Mouse (Mus musculus): Measurements from ENCODE around the gene Vps37b. TPM values are rescaled to one million over a fixed set of nuclear protein-coding genes. Genes with fewer than 3 reads are reported as not detected.

The Vps37b gene
- polyA plus RNA-seq, 1 experiment from 2014 or later, result 42.5 TPM

DNA sequence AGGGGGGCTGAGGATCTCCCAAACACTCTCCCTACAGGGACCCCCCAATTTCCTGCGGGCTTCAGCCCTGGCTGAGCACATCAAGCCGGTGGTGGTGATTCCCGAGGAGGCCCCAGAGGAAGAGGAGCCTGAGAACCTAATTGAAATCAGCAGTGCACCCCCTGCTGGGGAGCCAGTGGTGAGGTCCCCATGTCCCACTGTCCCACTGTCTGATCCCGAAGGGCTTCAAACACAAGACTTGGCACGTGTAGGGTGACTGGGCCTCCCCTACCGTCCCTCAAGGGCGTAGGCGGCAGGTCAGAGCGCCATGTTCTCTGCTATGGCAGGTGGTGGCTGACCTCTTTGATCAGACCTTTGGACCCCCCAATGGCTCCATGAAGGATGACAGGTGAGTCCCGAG, 35.9 kb downstream of the Vps37b start:
- H3K27ac ChIP-seq, result no peak overlapping the region

DNA sequence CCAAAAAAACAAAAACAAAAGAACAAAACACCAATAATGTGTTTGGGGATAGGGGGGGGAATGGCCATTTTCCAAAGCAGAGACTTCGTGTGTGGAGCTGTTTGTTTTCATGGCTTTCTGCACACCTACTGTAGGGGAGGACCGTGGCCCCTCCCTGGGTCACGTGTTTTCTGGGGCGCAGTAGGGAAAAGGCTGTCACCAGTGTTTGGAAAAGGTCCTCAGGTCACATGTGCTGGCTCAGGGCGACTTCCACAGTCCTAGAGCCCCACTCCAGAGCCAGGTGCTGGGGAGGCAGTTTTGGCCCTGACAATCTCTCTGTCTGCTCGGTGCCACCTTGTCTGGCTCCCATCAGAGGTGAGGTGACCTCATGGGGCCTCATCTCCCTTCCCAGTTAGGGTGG, 36.7 kb downstream of the Vps37b start:
- no peak overlapping the region for H3K4me3 ChIP-seq
- no peak for ATAC-seq (ENCODE audit: insufficient number of reproducible peaks, insufficient read depth, low FRiP score, low TSS enrichment)
- H3K9ac ChIP-seq, result no peak overlapping the region
- no peaks in the 10 kb centered on the region for H3K9me3 ChIP-seq
- no peaks in the 10 kb centered on the region for H3K36me3 ChIP-seq
- H3K27ac ChIP-seq, result no peak overlapping the region
- H3K4me2 ChIP-seq (replicated peaks), result no peak overlapping the region
- H3K27me3 ChIP-seq, result no peaks in the 10 kb centered on the region
- WGBS, result 72% methylated on average over 6 of the region's 6 CpGs
- H3K4me1 ChIP-seq, result peaks cover 2% of the 10 kb centered on the region; the same call in 1 of the 2 replicates

More for the DNA sequence above, 35.9 kb downstream of the Vps37b start:
- 82% methylated on average over 10 of the region's 10 CpGs for WGBS
- ATAC-seq (ENCODE audit: insufficient number of reproducible peaks, insufficient read depth, low FRiP score, low TSS enrichment), result no peak
- Histone ChIP-seq H3K9me3 (no peaks in the 10 kb centered on the region), H3K4me3 (no peak overlapping the region), H3K36me3 (no peaks in the 10 kb centered on the region), H3K27me3 (no peaks in the 10 kb centered on the region), H3K9ac (no peak overlapping the region), H3K4me1 (peaks cover 2% of the 10 kb centered on the region; the same call in 1 of the 2 replicates), H3K4me2 (replicated peaks) (no peak overlapping the region)

DNA sequence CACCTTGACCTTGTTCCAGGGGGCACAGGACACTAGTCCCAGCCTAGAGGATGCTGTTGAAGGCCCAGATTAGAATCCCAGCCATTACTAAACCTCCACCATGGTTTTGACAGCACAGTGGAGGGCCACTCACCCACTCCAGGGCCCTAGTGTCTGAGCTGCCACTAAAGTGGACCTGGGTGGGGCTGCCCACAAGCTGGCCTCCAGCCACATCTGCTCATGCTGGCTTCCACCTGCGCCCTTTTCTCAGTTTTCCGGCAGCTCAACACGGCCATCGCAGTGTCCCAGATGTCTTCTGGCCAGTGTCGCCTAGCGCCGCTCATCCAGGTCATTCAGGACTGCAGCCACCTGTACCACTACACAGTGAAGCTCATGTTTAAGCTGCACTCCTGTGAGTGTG, 37.6 kb downstream of the Vps37b start:
- Histone ChIP-seq H3K27me3 (no peaks in the 10 kb centered on the region), H3K4me3 (no peak overlapping the region), H3K36me3 (0 out of 2 replicates have a peak, but pooled peaks cover 3% of the 10 kb centered on the region), H3K9ac (no peak overlapping the region), H3K4me2 (replicated peaks) (no peak overlapping the region), H3K4me1 (peaks cover 2% of the 10 kb centered on the region; the same call in 1 of the 2 replicates), H3K9me3 (no peaks in the 10 kb centered on the region), H3K27ac (no peak overlapping the region)
- no peak for ATAC-seq (ENCODE audit: insufficient number of reproducible peaks, insufficient read depth, low FRiP score, low TSS enrichment)
- 88% methylated on average over 7 of the region's 7 CpGs for WGBS

DNA sequence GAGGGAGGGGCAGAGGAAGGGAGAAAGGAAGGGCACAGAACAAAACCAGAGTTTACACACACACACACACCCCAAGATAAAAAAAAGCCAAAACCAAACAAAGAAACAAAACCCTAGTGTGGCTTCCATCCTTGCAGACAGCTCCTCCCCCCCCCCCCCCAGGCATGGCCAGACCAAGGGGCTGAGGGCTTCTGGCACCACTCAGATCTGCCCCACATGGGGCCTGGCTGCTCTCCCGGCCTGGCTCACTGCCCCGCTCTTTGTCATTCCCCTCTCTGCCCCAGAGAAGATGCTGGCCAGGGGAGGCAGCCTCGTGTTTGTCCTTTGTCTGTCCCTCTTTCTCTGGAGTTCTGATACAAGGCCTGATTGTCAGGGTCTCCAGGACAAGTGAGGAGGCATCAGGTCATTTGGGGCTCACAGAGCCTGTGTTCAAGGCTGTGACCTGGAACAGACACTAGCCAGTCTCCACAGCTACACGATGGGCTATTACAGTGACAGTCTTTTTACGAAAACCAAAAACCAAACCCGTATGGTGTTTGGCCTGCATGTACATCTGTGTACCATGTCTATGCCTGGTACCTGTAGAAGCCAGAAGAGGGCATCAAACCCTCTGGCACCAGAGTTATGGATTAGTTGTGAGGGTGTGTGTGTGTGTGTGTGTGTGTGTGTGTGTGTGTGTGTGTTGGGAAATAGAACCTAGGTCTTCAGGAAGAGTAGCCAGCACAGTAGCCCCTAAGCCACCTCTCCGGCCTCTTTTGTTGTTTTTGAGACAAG, 38.6 kb downstream of the Vps37b start:
- ATAC-seq (ENCODE audit: insufficient number of reproducible peaks, insufficient read depth, low FRiP score, low TSS enrichment), result no peak
- Histone ChIP-seq H3K4me1 (peaks cover 2% of the 10 kb centered on the region; the same call in 1 of the 2 replicates), H3K27me3 (no peaks in the 10 kb centered on the region), H3K36me3 (0 out of 2 replicates have a peak, but pooled peaks cover 3% of the 10 kb centered on the region), H3K4me2 (replicated peaks) (no peak overlapping the region), H3K9me3 (no peaks in the 10 kb centered on the region), H3K4me3 (no peak overlapping the region), H3K27ac (no peak overlapping the region), H3K9ac (no peak overlapping the region)
- 58% methylated on average over 7 of the region's 7 CpGs for WGBS

DNA sequence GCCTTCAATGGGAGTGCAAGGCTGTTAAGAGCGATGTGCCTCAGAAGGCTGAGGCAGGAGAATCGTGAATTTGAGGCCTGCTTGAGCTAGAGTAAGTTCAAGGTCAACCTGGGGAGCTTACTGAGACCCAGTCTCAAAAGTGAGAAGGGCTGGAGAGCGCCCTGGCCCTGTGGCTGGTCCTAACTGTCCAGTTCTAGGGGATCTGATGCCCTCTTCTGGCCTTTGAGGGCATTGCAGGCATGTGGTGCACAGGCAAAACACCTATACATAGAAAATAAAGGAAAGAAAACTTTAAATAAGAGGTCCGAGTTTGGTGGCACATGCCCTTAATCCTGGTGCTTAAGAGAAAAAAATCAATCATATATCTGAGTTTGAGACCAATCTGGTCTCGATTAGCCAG, 39.3 kb downstream of the Vps37b start:
- H3K4me2 ChIP-seq (replicated peaks), result no peak overlapping the region
- no peaks in the 10 kb centered on the region for H3K27me3 ChIP-seq
- H3K36me3 ChIP-seq, result 0 out of 2 replicates have a peak, but pooled peaks cover 3% of the 10 kb centered on the region
- WGBS, result 21% methylated on average over 5 of the region's 5 CpGs
- no peak for ATAC-seq (ENCODE audit: insufficient number of reproducible peaks, insufficient read depth, low FRiP score, low TSS enrichment)
- H3K4me3 ChIP-seq, result no peak overlapping the region
- H3K9ac ChIP-seq, result no peak overlapping the region
- no peak overlapping the region for H3K27ac ChIP-seq
- peaks cover 2% of the 10 kb centered on the region; the same call in 1 of the 2 replicates for H3K4me1 ChIP-seq
- no peaks in the 10 kb centered on the region for H3K9me3 ChIP-seq

DNA sequence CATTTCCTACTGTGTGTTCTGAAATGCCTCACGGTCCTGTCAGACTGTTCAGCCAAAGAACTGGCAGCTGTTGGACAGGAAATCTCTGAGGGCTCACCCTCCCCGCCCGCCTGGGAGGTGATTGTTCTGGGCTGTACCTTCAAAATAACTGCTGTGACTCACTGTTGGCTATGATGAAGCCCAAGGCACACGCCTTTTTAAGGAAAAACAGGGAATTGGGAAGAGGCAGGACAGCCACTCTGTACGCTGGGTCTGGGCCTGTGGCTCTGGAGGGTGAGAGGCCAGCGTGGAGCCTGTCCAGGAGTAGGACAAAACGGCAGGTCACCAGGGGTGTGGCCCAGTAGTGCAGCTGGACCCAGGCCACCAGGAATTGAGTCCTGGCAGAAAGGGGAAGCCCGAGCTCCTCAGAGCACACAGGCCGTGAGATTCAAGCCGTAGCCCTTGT, 39.9 kb downstream of the Vps37b start:
- no peak overlapping the region for H3K4me2 ChIP-seq (replicated peaks)
- no peaks in the 10 kb centered on the region for H3K27me3 ChIP-seq
- no peak overlapping the region for H3K9ac ChIP-seq
- WGBS, result 75% methylated on average over 10 of the region's 10 CpGs
- H3K27ac ChIP-seq, result no peak overlapping the region
- no peak overlapping the region for H3K4me3 ChIP-seq
- 0 out of 2 replicates have a peak, but pooled peaks cover 3% of the 10 kb centered on the region for H3K36me3 ChIP-seq
- no peaks in the 10 kb centered on the region for H3K9me3 ChIP-seq
- peaks cover 7% of the 10 kb centered on the region; the same call in 1 of the 2 replicates for H3K4me1 ChIP-seq
- ATAC-seq (ENCODE audit: insufficient number of reproducible peaks, insufficient read depth, low FRiP score, low TSS enrichment), result no peak

DNA sequence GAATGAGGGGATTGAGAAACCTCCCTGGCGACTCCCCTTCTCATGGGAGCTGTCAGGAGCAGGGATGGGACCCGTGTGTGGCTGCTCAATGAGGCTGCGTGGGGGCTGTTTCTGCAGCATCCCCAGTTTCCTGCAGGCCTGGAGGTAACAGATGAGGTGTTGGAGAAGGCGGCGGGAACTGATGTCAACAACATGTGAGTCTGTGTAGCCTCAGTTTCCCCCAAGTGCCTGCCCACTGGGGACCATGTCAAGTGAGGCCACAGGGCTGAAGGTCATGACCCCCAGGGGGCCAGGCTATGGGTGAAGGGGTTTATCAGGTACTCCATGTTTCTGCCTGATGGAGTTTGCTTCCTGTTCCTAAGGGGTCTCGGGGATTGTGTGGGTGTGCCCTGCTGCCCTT, 40.7 kb downstream of the Vps37b start:
- 0 out of 2 replicates have a peak, but pooled peaks cover 3% of the 10 kb centered on the region for H3K36me3 ChIP-seq
- H3K4me1 ChIP-seq, result peaks cover 15% of the 10 kb centered on the region; the same call in 1 of the 2 replicates
- WGBS, result 82% methylated on average over 6 of the region's 6 CpGs
- H3K9me3 ChIP-seq, result no peaks in the 10 kb centered on the region
- H3K4me2 ChIP-seq (replicated peaks), result no peak overlapping the region
- no peak for ATAC-seq (ENCODE audit: insufficient number of reproducible peaks, insufficient read depth, low FRiP score, low TSS enrichment)
- no peak overlapping the region for H3K27ac ChIP-seq
- H3K4me3 ChIP-seq, result no peak overlapping the region
- no peak overlapping the region for H3K9ac ChIP-seq
- no peaks in the 10 kb centered on the region for H3K27me3 ChIP-seq

DNA sequence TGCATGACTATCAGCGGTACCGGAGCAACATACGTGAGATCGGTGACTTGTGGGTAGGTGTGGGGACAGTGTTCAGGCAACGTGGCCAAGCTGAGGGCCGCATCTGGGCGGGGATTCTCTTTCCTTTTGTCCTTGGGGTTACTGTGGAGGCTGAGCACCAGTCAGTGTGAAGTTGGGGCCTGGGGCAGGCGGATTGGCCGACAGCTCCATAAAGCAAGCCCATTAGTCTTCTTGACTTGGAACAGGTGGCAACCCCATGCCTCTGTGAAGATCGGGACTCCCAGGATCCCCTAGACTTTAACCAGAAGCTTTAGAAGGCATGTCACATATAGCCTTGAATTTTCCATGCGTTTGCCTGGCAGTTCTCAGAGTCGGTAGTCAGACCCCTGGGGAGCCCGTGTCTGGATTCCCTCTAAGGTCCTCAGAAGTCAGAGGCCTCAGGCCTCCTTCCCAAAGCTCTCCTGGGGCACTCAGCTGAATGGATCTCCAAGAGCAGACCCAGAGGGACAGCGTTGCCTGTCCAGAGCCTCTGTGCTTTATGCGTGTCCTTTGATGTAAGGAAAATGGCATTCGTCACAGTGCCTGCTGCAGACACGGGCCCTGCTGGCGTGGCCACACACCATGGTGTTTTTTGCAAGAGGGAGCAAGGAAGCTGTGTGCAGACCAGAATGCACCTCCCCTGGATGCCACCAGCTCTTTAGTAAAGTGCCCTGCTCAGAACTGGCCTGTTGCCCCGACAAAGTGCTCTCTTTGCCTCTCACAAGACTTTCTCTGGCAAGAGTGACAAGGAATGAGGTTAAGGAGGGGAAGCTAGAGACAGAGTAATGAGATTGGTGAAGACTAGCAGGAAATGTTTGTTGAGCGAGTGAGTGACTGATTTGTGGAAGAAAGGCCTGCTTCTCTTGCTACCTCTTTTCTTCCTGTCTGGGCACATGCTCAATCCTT, 41.9 kb downstream of the Vps37b start:
- ATAC-seq (ENCODE audit: insufficient number of reproducible peaks, insufficient read depth, low FRiP score, low TSS enrichment), result no peak
- peaks cover 13% of the 10 kb centered on the region; the same call in 1 of the 2 replicates for H3K4me1 ChIP-seq
- no peaks in the 10 kb centered on the region for H3K9me3 ChIP-seq
- H3K27ac ChIP-seq, result no peak overlapping the region
- WGBS, result 72% methylated on average over 20 of the region's 20 CpGs
- 0 out of 2 replicates have a peak, but pooled peaks cover 3% of the 10 kb centered on the region for H3K27me3 ChIP-seq
- no peak overlapping the region for H3K4me2 ChIP-seq (replicated peaks)
- H3K9ac ChIP-seq, result no peak overlapping the region
- no peak overlapping the region for H3K4me3 ChIP-seq
- 0 out of 2 replicates have a peak, but pooled peaks cover 3% of the 10 kb centered on the region for H3K36me3 ChIP-seq

DNA sequence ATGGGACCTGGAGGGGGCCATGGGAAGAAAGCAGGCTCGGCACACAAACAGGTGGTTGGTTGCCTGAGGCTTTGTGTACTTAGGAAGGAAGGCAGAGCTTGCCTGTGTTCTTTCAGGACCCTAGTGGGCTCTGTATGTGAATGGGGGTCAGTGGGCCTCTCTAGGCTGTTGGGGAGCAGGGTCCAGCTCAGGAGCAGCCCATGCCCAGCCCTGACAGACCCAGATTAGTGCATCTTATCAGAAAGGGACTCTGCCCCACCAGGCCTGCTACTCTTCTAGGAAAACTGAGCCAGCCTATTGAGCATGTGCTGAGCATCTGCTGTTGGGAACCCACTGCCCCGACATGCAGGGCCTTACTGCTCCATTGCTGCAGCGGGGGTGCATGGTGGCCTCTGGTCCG, 44.6 kb downstream of the Vps37b start:
- Histone ChIP-seq H3K4me3 (no peak overlapping the region), H3K36me3 (0 out of 2 replicates have a peak, but pooled peaks cover 3% of the 10 kb centered on the region), H3K9ac (no peak overlapping the region), H3K4me1 (peaks cover 13% of the 10 kb centered on the region; the same call in 1 of the 2 replicates), H3K9me3 (no peaks in the 10 kb centered on the region), H3K27me3 (0 out of 2 replicates have a peak, but pooled peaks cover 3% of the 10 kb centered on the region), H3K27ac (no peak overlapping the region), H3K4me2 (replicated peaks) (no peak overlapping the region)
- ATAC-seq (ENCODE audit: insufficient number of reproducible peaks, insufficient read depth, low FRiP score, low TSS enrichment), result no peak
- WGBS, result 72% methylated on average over 4 of the region's 4 CpGs

DNA sequence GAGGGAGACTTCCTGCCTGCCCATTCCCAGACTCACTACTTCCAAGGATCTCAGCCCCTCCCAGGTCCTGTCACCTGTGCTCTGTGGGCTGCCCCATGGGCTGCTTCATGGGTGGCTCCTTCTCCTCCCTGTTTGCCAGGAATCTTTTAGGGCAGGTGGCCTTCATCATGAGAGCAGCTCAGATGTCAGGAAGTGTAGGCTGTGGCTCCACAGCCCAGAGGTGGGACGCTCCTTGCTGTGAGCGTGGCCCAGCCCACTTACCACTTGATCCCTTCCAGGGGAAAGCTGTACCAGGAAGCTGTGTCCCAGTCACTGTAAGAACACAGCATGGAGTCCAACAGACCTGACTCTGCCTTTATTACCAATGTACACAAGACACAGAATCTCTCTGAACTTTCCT, 45.1 kb downstream of the Vps37b start:
- Histone ChIP-seq H3K4me3 (no peak overlapping the region), H3K9me3 (no peaks in the 10 kb centered on the region), H3K27ac (no peak overlapping the region), H3K36me3 (0 out of 2 replicates have a peak, but pooled peaks cover 3% of the 10 kb centered on the region), H3K4me2 (replicated peaks) (no peak overlapping the region), H3K4me1 (peaks cover 13% of the 10 kb centered on the region; the same call in 1 of the 2 replicates), H3K9ac (no peak overlapping the region), H3K27me3 (0 out of 2 replicates have a peak, but pooled peaks cover 3% of the 10 kb centered on the region)
- WGBS, result 14% methylated on average over 2 of the region's 2 CpGs
- no peak for ATAC-seq (ENCODE audit: insufficient number of reproducible peaks, insufficient read depth, low FRiP score, low TSS enrichment)

DNA sequence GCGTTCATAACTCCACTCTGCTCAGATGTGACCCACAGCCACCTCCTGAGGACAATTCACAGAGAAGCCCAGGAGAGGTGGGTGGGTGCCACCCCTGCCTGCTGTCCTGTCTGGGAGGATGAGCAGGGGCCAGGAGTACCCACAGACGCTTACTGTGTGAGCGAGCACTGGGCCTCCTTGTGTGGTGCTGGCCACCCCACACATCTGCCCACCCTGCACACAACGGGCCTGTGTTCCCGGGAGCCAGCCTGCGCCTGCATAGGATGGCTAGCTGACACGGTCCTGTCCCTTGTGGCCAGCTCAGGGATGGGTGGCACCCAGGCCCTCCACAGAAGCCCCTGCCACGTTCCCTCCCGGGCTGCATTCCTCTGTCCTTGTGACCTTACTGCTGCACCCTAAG, 46.6 kb downstream of the Vps37b start:
- WGBS, result 85% methylated on average over 9 of the region's 9 CpGs
- 0 out of 2 replicates have a peak, but pooled peaks cover 3% of the 10 kb centered on the region for H3K36me3 ChIP-seq
- H3K4me3 ChIP-seq, result no peak overlapping the region
- no peaks in the 10 kb centered on the region for H3K9me3 ChIP-seq
- no peak overlapping the region for H3K27ac ChIP-seq
- H3K9ac ChIP-seq, result peak overlapping the region; percentile 27; the same call in 1 of the 2 replicates
- H3K27me3 ChIP-seq, result 0 out of 2 replicates have a peak, but pooled peaks cover 3% of the 10 kb centered on the region
- no peak overlapping the region for H3K4me2 ChIP-seq (replicated peaks)
- H3K4me1 ChIP-seq, result peaks cover 13% of the 10 kb centered on the region; the same call in 1 of the 2 replicates
- ATAC-seq (ENCODE audit: insufficient number of reproducible peaks, insufficient read depth, low FRiP score, low TSS enrichment), result no peak

Data from embryonic facial prominence, embryonic 12.5 days (tissue).